Mouse (Mus musculus): ENCODE data around the gene Prr3.
"Not testable (repeated sequence)": the region's sequence is repeated elsewhere in the genome, so short reads cannot be mapped to it uniquely, and the experiment has no call there.

Gene Prr3

GRCm38 (mm10) chr17:35998545-35999305 lies 18.7 kb upstream of the Prr3 start:
- DNase-seq (ENCODE audit: low spot score in 2 of 2): no peak

GRCm38 (mm10) chr17:35997713-35998510 lies 17.9 kb upstream of the Prr3 start:
- no peak for DNase-seq (ENCODE audit: low spot score in 2 of 2)

GRCm38 (mm10) chr17:35996949-35997348 lies 16.9 kb upstream of the Prr3 start:
- DNase-seq (ENCODE audit: low spot score in 2 of 2): peak; percentile 90 to 98

- DNase-seq (ENCODE audit: low spot score in 2 of 2): no peak
Observed at GRCm38 (mm10) chr17:35994879-35995240, 14.8 kb upstream of the Prr3 start.

GRCm38 (mm10) chr17:35994175-35994878 lies 14.3 kb upstream of the Prr3 start:
- DNase-seq (ENCODE audit: low spot score in 2 of 2): peak; percentile 59 to 65

GRCm38 (mm10) chr17:35993675-35994074 lies 13.6 kb upstream of the Prr3 start:
- DNase-seq (ENCODE audit: low spot score in 2 of 2): peak; percentile 50 to 60

- DNase-seq (ENCODE audit: low spot score in 2 of 2): no peak
Observed at GRCm38 (mm10) chr17:35991781-35992180, 11.7 kb upstream of the Prr3 start.

GRCm38 (mm10) chr17:35981776-35982175 lies 1.7 kb upstream of the Prr3 start:
- DNase-seq (ENCODE audit: low spot score in 2 of 2): no peak

GRCm38 (mm10) chr17:35980363-35980754 lies 323 bp upstream of the Prr3 start:
- DNase-seq (ENCODE audit: low spot score in 2 of 2): peak in 1 of 2 experiments; percentile 41

- DNase-seq (ENCODE audit: low spot score in 2 of 2): peak in 1 of 2 experiments; percentile 89
Observed at GRCm38 (mm10) chr17:35978811-35979400, 1.1 kb downstream of the Prr3 start.

- no peak for DNase-seq (ENCODE audit: low spot score in 2 of 2)
Observed at GRCm38 (mm10) chr17:35972131-35972530, 7.9 kb downstream of the Prr3 start.

- DNase-seq (ENCODE audit: low spot score in 2 of 2): peak; percentile 92 to 98
Observed at GRCm38 (mm10) chr17:35969418-35970389, 10.3 kb downstream of the Prr3 start, which contains the start of gene Abcf1. Gene Abcf1 (minus strand): TSS chr17:35969761.

- DNase-seq (ENCODE audit: low spot score in 2 of 2): no peak
Observed at GRCm38 (mm10) chr17:35967621-35968020, 12.4 kb downstream of the Prr3 start.

GRCm38 (mm10) chr17:35963279-35963678 lies 16.8 kb downstream of the Prr3 start:
- DNase-seq (ENCODE audit: low spot score in 2 of 2): no peak

- no peak for DNase-seq (ENCODE audit: low spot score in 2 of 2)
Observed at GRCm38 (mm10) chr17:35958533-35959223, 21.4 kb downstream of the Prr3 start.

- DNase-seq (ENCODE audit: low spot score in 2 of 2): no peak
Observed at GRCm38 (mm10) chr17:35954665-35955064, 25.4 kb downstream of the Prr3 start.

GRCm38 (mm10) chr17:35952559-35952958 lies 27.5 kb downstream of the Prr3 start:
- DNase-seq (ENCODE audit: low spot score in 2 of 2): not testable (repeated sequence)

GRCm38 (mm10) chr17:35950946-35951345 lies 29.1 kb downstream of the Prr3 start:
- DNase-seq (ENCODE audit: low spot score in 2 of 2): not testable (repeated sequence)

GRCm38 (mm10) chr17:35939941-35940340 lies 40.1 kb downstream of the Prr3 start:
- DNase-seq (ENCODE audit: low spot score in 2 of 2): no peak

- no peak for DNase-seq (ENCODE audit: low spot score in 2 of 2)
Observed at GRCm38 (mm10) chr17:35939108-35939507, 40.9 kb downstream of the Prr3 start.

Measured in frontal cortex, postnatal 25 days (tissue).